Mouse (Mus musculus): ENCODE measurements around the gene Cdk16.

DNA sequence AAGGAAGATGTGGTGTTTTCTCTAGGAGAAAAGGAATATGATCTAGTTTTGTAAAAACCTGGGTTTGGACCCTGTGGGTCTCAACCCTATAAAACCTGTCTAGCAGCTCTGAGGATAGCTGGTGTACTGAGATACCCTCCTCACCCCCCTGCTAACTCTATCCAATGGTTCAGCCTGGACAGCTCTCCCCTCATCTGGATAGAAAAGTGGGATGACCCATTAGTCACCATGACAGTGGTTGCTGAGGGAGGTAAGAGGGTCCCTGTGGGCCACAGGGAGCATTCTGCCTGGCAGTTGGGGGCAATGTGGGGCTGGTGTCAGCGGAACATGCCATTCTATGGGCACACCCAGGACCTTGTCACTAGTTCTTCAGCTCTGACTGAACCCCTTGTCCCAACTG lies 4.9 kb downstream of the Cdk16 start:
- no peak for TF ChIP-seq CTCF (IDR thresholded peaks at IDR 0.05; ENCODE audit: borderline replicate concordance, extremely low read depth, insufficient read depth, insufficient read length)
- TF ChIP-seq POLR2A (IDR thresholded peaks at IDR 0.05; ENCODE audit: borderline replicate concordance, extremely low read depth, insufficient read depth, insufficient read length, poor library complexity, severe bottlenecking) = no peak
